Mouse (Mus musculus): ENCODE measurements around the gene Tmem208. TPM values are rescaled to one million over a fixed set of nuclear protein-coding genes. Genes with fewer than 3 reads are reported as not detected.

The Tmem208 gene
- polyA plus RNA-seq, 1 experiment from 2014 or later = 141 TPM

GRCm38 (mm10) chr8:105313622-105314402 lies 12.3 kb upstream of the Tmem208 start:
- H3K9ac ChIP-seq (ENCODE audit: low read depth, low read length) = no peak overlapping the region
- peaks cover 3% of the 10 kb centered on the region; the same call in 1 of the 2 replicates for H3K36me3 ChIP-seq (ENCODE audit: control insufficient read depth, insufficient read depth, low read length)
- no peak for ATAC-seq
- H3K27me3 ChIP-seq (replicated peaks; ENCODE audit: control insufficient read depth, insufficient read depth, low read length) = no peaks in the 10 kb centered on the region
- no peaks in the 10 kb centered on the region for H3K4me1 ChIP-seq (ENCODE audit: control insufficient read depth, insufficient read depth, low read length)
- no peak overlapping the region for H3K4me3 ChIP-seq (ENCODE audit: low read length)
- 81% methylated on average over 9 of the region's 9 CpGs for WGBS
- H3K4me2 ChIP-seq (ENCODE audit: low read depth, low read length) = no peak overlapping the region
- H3K9me3 ChIP-seq (ENCODE audit: control insufficient read depth, low read length) = no peaks in the 10 kb centered on the region
- H3K27ac ChIP-seq (ENCODE audit: low read length) = no peak overlapping the region

GRCm38 (mm10) chr8:105315073-105315769 lies 10.9 kb upstream of the Tmem208 start:
- Histone ChIP-seq H3K9me3 (ENCODE audit: control insufficient read depth, low read length) (no peaks in the 10 kb centered on the region), H3K27ac (ENCODE audit: low read length) (no peak overlapping the region), H3K27me3 (replicated peaks; ENCODE audit: control insufficient read depth, insufficient read depth, low read length) (no peaks in the 10 kb centered on the region), H3K9ac (ENCODE audit: low read depth, low read length) (no peak overlapping the region), H3K4me3 (ENCODE audit: low read length) (no peak overlapping the region), H3K4me1 (ENCODE audit: control insufficient read depth, insufficient read depth, low read length) (no peaks in the 10 kb centered on the region), H3K36me3 (ENCODE audit: control insufficient read depth, insufficient read depth, low read length) (no peaks in the 10 kb centered on the region), H3K4me2 (ENCODE audit: low read depth, low read length) (no peak overlapping the region)
- 89% methylated on average over 18 of the region's 18 CpGs for whole genome bisulfite sequencing
- no peak for ATAC-seq

GRCm38 (mm10) chr8:105317941-105318340 lies 8.2 kb upstream of the Tmem208 start:
- no peak for ATAC-seq
- Histone ChIP-seq H3K9ac (ENCODE audit: low read depth, low read length) (no peak overlapping the region), H3K4me2 (ENCODE audit: low read depth, low read length) (no peak overlapping the region), H3K36me3 (ENCODE audit: control insufficient read depth, insufficient read depth, low read length) (no peaks in the 10 kb centered on the region), H3K27ac (ENCODE audit: low read length) (no peak overlapping the region), H3K4me1 (ENCODE audit: control insufficient read depth, insufficient read depth, low read length) (no peaks in the 10 kb centered on the region), H3K4me3 (ENCODE audit: low read length) (no peak overlapping the region), H3K9me3 (ENCODE audit: control insufficient read depth, low read length) (no peaks in the 10 kb centered on the region), H3K27me3 (replicated peaks; ENCODE audit: control insufficient read depth, insufficient read depth, low read length) (no peaks in the 10 kb centered on the region)
- 87% methylated on average over 4 of the region's 4 CpGs for WGBS

GRCm38 (mm10) chr8:105318662-105319190 lies 7.4 kb upstream of the Tmem208 start:
- no peaks in the 10 kb centered on the region for H3K9me3 ChIP-seq (ENCODE audit: control insufficient read depth, low read length)
- ATAC-seq = no peak
- H3K27me3 ChIP-seq (replicated peaks; ENCODE audit: control insufficient read depth, insufficient read depth, low read length) = no peaks in the 10 kb centered on the region
- H3K4me2 ChIP-seq (ENCODE audit: low read depth, low read length) = no peak overlapping the region
- H3K36me3 ChIP-seq (ENCODE audit: control insufficient read depth, insufficient read depth, low read length) = no peaks in the 10 kb centered on the region
- H3K9ac ChIP-seq (ENCODE audit: low read depth, low read length) = no peak overlapping the region
- H3K4me3 ChIP-seq (ENCODE audit: low read length) = no peak overlapping the region
- H3K4me1 ChIP-seq (ENCODE audit: control insufficient read depth, insufficient read depth, low read length) = no peaks in the 10 kb centered on the region
- H3K27ac ChIP-seq (ENCODE audit: low read length) = no peak overlapping the region
- 80% methylated on average over 11 of the region's 11 CpGs for WGBS

GRCm38 (mm10) chr8:105323183-105323582 lies 3.0 kb upstream of the Tmem208 start:
- H3K9me3 ChIP-seq (ENCODE audit: control insufficient read depth, low read length) = no peaks in the 10 kb centered on the region
- 86% methylated on average over 4 of the region's 4 CpGs for WGBS
- H3K27ac ChIP-seq (ENCODE audit: low read length) = no peak overlapping the region
- H3K36me3 ChIP-seq (ENCODE audit: control insufficient read depth, insufficient read depth, low read length) = no peaks in the 10 kb centered on the region
- no peak overlapping the region for H3K4me2 ChIP-seq (ENCODE audit: low read depth, low read length)
- H3K4me3 ChIP-seq (ENCODE audit: low read length) = no peak overlapping the region
- ATAC-seq = no peak
- peaks cover 15% of the 10 kb centered on the region for H3K4me1 ChIP-seq (ENCODE audit: control insufficient read depth, insufficient read depth, low read length)
- H3K27me3 ChIP-seq (replicated peaks; ENCODE audit: control insufficient read depth, insufficient read depth, low read length) = no peaks in the 10 kb centered on the region
- no peak overlapping the region for H3K9ac ChIP-seq (ENCODE audit: low read depth, low read length)

- Histone ChIP-seq H3K9ac (ENCODE audit: low read depth, low read length) (peak overlapping the region; percentile 88), H3K4me2 (ENCODE audit: low read depth, low read length) (peak overlapping the region; percentile 76), H3K36me3 (ENCODE audit: control insufficient read depth, insufficient read depth, low read length) (peaks cover 15% of the 10 kb centered on the region), H3K27me3 (replicated peaks; ENCODE audit: control insufficient read depth, insufficient read depth, low read length) (no peaks in the 10 kb centered on the region), H3K4me3 (ENCODE audit: low read length) (peak overlapping the region; percentile 88), H3K9me3 (ENCODE audit: control insufficient read depth, low read length) (no peaks in the 10 kb centered on the region), H3K27ac (ENCODE audit: low read length) (peak overlapping the region; percentile 72), H3K4me1 (ENCODE audit: control insufficient read depth, insufficient read depth, low read length) (peaks cover 23% of the 10 kb centered on the region)
- ATAC-seq = peak; percentile 36
- WGBS = under 1% methylated on average over 12 of the region's 12 CpGs
Observed at GRCm38 (mm10) chr8:105325641-105326093, 487 bp upstream of the Tmem208 start.

- Histone ChIP-seq H3K4me1 (ENCODE audit: control insufficient read depth, insufficient read depth, low read length) (peaks cover 23% of the 10 kb centered on the region), H3K27me3 (replicated peaks; ENCODE audit: control insufficient read depth, insufficient read depth, low read length) (no peaks in the 10 kb centered on the region), H3K36me3 (ENCODE audit: control insufficient read depth, insufficient read depth, low read length) (peaks cover 23% of the 10 kb centered on the region), H3K4me3 (ENCODE audit: low read length) (peak overlapping the region; percentile 88), H3K9me3 (ENCODE audit: control insufficient read depth, low read length) (no peaks in the 10 kb centered on the region), H3K4me2 (ENCODE audit: low read depth, low read length) (peak overlapping the region; percentile 68), H3K27ac (ENCODE audit: low read length) (peak overlapping the region; percentile 87; the same call in 1 of the 2 replicates), H3K9ac (ENCODE audit: low read depth, low read length) (peak overlapping the region; percentile 88)
- WGBS = 32% methylated on average over 6 of the region's 6 CpGs
- no peak for ATAC-seq
Observed at GRCm38 (mm10) chr8:105326968-105327367, 814 bp downstream of the Tmem208 start.

GRCm38 (mm10) chr8:105330325-105330724 lies 4.2 kb downstream of the Tmem208 start:
- no peak overlapping the region for H3K4me2 ChIP-seq (ENCODE audit: low read depth, low read length)
- no peaks in the 10 kb centered on the region for H3K27me3 ChIP-seq (replicated peaks; ENCODE audit: control insufficient read depth, insufficient read depth, low read length)
- H3K9ac ChIP-seq (ENCODE audit: low read depth, low read length) = no peak overlapping the region
- 76% methylated on average over 12 of the region's 12 CpGs for WGBS
- H3K27ac ChIP-seq (ENCODE audit: low read length) = no peak overlapping the region
- H3K9me3 ChIP-seq (ENCODE audit: control insufficient read depth, low read length) = no peaks in the 10 kb centered on the region
- H3K36me3 ChIP-seq (ENCODE audit: control insufficient read depth, insufficient read depth, low read length) = peaks cover 29% of the 10 kb centered on the region
- 0 out of 2 replicates have a peak, but pooled peaks have one; percentile 2 for ATAC-seq
- H3K4me1 ChIP-seq (ENCODE audit: control insufficient read depth, insufficient read depth, low read length) = peaks cover 19% of the 10 kb centered on the region
- H3K4me3 ChIP-seq (ENCODE audit: low read length) = no peak overlapping the region

GRCm38 (mm10) chr8:105331469-105331868 lies 5.3 kb downstream of the Tmem208 start:
- Histone ChIP-seq H3K4me1 (ENCODE audit: control insufficient read depth, insufficient read depth, low read length) (peaks cover 16% of the 10 kb centered on the region), H3K9me3 (ENCODE audit: control insufficient read depth, low read length) (no peaks in the 10 kb centered on the region), H3K27me3 (replicated peaks; ENCODE audit: control insufficient read depth, insufficient read depth, low read length) (no peaks in the 10 kb centered on the region), H3K9ac (ENCODE audit: low read depth, low read length) (no peak overlapping the region), H3K27ac (ENCODE audit: low read length) (no peak overlapping the region), H3K4me3 (ENCODE audit: low read length) (no peak overlapping the region), H3K4me2 (ENCODE audit: low read depth, low read length) (no peak overlapping the region), H3K36me3 (ENCODE audit: control insufficient read depth, insufficient read depth, low read length) (peaks cover 32% of the 10 kb centered on the region)
- ATAC-seq = no peak
- WGBS = 96% methylated on average over 22 of the region's 22 CpGs
